Mouse (Mus musculus): ENCODE data around the gene Chp1.
"Not testable (repeated sequence)": the region's sequence is repeated elsewhere in the genome, so short reads cannot be mapped to it uniquely, and the experiment has no call there.

The Chp1 gene

GRCm38 (mm10) chr2:119566182-119566855, 18.8 kb downstream of the Chp1 start:
- DNase-seq, result no peak

DNA sequence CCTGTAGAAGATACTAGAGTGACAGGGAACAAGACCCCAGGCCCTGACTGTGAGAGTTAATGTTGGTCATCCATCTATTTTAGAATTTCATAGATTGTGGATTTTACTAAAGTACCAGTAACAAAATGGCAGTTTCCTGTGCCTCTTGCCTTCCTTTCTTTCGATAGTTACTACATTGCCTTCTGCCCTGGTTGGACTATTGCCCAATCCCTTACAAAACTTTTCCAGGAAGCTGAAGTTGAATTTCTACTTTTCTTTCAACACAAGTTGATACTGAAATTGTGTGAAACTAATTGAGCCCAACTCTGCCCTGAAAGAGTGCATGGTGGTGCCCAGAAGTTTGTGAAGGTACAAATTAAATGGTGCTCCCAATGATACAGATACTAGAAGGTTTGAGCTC, 25.0 kb downstream of the Chp1 start:
- no peak for DNase-seq

- no peak for DNase-seq
These were observed 34.1 kb downstream of the Chp1 start for GRCm38 (mm10) chr2:119581571-119581970.

GRCm38 (mm10) chr2:119583439-119583838, 35.9 kb downstream of the Chp1 start:
- no peak for DNase-seq

- DNase-seq, result no peak
These were observed 36.8 kb downstream of the Chp1 start for GRCm38 (mm10) chr2:119584282-119584681.

DNA sequence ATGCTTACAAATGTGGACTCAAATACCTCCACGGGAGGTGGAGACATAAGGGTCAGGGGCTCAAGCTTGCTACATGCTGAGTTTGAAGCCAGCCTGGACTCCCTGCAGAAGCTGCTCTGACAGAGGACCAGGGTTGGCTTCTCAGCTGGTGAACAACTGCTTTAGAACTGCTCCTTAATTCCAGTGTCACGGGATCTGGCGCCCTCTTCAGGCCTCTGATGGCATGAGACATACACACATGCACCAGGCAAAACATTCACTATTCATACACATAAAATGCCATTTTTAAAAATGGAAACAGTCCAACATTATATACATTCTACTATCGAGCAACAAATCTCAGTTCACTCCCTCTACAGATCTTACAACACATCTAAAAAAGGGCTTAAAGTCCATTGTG, 39.9 kb downstream of the Chp1 start:
- DNase-seq, result peak; percentile 81

GRCm38 (mm10) chr2:119591247-119591646, 43.8 kb downstream of the Chp1 start:
- DNase-seq, result no peak

- DNase-seq, result no peak
These were observed 46.2 kb downstream of the Chp1 start for GRCm38 (mm10) chr2:119593765-119594112.

DNA sequence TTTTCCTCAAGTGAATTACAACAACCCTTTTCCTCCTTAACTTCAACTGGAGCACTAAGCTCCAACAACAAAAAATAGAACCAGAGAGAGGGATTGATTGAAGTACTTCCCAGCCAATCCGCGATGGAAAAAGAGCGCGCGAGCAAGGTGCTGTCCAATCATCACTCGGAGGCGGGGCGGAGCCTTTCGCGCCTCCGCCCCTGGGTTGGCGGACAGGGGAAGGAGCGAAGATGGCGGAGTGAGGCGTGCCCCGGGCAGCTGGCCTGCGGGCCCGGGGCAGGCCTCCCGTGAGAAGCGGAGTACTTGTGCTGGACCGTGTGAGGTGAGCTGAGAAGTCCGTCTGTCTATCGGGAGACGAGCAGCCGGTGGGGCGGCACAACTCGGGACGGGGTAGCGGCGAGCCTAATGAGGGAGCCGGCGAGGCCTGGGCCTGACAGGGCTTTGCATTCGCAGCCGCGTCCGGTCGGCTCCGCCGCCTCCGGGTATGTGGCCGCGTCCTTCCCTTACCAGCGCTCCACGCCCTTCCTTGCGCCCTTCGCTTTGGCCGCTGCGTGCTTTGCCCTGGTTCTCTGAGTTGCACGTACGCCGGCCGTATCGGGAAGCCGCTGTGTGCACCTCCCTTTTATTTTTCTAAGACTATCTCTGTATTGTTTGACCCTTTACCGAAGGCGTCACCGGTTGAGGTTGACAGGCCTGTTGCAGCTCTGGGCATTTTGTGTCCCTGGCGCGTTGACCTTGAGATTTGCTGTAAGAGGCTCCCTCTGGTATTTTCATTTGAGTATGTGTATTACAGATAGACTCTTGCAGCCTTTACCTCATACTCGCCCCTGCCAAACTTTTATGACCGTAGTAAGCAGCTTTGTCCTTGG, 46.9 kb downstream of the Chp1 start:
- DNase-seq, result peak; percentile 97

DNA sequence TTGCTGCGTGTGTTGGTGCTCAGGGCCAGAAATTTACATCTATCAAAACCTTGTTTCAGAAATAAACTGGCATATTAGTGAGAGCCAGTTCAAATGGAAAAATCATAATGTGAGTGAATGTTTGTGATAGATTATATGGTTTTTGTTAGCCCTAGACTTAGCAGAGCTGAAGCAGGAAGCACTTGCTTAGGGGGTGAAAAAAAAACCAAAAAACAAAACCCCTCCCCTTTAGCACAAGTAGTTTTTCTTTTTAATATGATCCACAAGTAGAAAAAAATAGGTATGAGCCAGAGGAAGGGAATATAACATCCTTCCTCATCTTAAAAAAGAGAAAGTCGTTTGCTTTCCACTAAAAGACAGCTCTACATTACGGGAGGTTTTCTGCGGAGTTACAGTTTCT, 47.8 kb downstream of the Chp1 start:
- DNase-seq, result no peak

GRCm38 (mm10) chr2:119596781-119597330, 49.4 kb downstream of the Chp1 start:
- DNase-seq, result no peak

DNA sequence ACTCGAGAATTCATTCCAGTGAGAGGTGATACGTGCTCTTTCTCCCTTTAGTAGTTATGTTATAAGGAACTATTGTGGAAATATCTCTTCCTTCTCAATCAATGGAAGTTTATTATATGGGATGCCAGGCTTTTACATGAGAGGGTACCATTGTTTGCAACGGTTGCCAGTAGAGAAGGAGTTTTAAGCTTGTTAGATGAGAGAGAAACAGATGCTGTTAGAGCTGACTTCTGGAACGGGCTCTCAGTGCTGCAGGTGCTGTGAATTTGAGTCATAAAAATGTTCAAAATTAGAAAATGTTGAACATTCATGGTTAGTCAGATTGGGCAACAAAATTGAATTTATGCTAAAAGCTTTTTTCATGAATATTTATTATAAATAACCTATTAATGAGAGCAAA, 53.5 kb downstream of the Chp1 start:
- DNase-seq, result no peak

DNA sequence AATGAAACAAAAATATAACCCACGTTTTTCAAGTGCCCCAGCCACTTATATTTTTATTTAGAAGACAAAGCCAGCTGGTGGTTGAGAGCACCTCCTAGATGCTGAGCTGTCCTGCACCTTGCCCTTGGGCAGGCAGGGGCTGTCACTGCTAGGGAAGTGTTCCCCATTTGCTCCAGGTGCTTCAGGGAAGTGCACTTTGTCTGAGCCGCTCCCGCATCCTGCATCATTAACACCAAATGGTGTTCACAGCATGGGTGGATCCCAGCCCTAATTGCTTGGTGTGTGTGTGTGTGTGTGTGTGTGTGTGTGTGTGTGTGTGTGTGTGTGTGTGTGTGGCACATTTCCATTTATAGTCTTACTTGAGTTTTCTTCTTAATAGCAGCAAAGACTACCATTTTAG, 54.1 kb downstream of the Chp1 start:
- peak; percentile 18 for DNase-seq

DNA sequence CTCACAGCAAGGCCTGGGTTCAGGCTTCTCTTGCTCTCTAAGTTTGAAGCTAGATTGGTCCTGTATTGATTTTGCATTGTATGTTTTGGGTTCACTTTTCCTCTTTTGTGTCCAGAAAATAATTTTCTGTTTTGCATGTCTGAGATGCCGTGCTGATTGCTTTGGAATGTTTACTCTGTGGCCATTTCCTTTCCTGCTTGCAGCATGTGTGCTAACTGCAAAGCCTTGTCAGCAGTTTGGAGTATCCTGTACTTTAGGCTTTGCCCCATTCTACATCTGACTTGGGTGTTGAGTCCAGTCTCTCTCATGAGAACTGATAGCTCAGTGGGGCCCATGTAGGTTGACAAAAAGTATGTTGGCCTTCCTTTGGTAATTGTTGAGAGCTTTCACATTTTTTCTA, 55.0 kb downstream of the Chp1 start:
- DNase-seq, result no peak

DNA sequence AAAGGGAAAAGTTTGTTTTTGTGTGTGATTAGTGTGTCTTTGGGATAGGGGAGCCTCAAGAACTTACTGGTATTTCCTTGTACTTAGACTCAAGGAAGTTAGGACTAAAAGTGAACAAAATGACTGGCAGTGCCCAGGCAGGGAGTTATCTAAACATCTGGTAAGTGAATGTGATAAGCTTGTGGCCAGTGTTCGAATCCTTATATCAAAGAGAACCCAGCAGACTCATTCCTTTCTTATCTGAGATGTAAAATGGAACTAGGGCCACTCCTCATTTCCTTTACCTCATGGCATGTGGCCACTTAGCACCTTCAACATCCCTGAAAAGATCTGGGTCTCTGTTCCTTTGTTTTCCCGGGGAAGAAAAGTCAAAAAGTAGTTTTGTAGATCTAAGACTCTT, 56.4 kb downstream of the Chp1 start:
- peak; percentile 39 for DNase-seq

GRCm38 (mm10) chr2:119605361-119605973, 58.0 kb downstream of the Chp1 start:
- DNase-seq, result peak; percentile 76

- peak; percentile 26 for DNase-seq
These were observed 59.5 kb downstream of the Chp1 start for GRCm38 (mm10) chr2:119607023-119607422.

- peak; percentile 82 for DNase-seq
These were observed 70.3 kb downstream of the Chp1 start for GRCm38 (mm10) chr2:119617841-119618198.

GRCm38 (mm10) chr2:119618199-119618982, 70.9 kb downstream of the Chp1 start, which contains the start of the genes Nusap1 and Oip5:
Gene Nusap1, plus strand, starts transcription at chr2:119618298.
Gene Oip5, minus strand, starts transcription at chr2:119618469.
- peak; percentile 97 for DNase-seq

DNA sequence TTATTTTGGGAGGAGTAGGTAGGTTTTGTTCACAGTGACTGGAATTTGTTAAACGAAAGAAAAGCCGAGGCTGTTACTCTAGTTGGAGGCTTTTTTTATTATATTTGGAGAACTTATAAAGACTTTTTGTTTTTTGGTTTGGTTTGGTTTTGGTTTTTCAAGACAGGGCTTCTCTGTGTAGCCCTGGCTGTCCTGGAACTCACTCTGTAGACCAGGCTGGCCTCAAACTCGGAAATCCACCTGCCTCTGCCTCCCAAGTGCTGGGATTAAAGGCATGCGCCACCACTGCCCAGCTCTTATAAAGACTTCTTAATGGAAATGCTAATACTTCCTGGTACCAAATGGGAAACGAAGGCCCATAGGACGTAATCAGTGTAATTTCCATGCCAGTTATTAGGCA, 71.5 kb downstream of the Chp1 start:
- not testable (repeated sequence) for DNase-seq

- DNase-seq, result no peak
These were observed 73.8 kb downstream of the Chp1 start for GRCm38 (mm10) chr2:119621302-119621701.

Measured in liver (tissue).